Mouse (Mus musculus): Measurements from ENCODE around the gene Hephl1.

DNA sequence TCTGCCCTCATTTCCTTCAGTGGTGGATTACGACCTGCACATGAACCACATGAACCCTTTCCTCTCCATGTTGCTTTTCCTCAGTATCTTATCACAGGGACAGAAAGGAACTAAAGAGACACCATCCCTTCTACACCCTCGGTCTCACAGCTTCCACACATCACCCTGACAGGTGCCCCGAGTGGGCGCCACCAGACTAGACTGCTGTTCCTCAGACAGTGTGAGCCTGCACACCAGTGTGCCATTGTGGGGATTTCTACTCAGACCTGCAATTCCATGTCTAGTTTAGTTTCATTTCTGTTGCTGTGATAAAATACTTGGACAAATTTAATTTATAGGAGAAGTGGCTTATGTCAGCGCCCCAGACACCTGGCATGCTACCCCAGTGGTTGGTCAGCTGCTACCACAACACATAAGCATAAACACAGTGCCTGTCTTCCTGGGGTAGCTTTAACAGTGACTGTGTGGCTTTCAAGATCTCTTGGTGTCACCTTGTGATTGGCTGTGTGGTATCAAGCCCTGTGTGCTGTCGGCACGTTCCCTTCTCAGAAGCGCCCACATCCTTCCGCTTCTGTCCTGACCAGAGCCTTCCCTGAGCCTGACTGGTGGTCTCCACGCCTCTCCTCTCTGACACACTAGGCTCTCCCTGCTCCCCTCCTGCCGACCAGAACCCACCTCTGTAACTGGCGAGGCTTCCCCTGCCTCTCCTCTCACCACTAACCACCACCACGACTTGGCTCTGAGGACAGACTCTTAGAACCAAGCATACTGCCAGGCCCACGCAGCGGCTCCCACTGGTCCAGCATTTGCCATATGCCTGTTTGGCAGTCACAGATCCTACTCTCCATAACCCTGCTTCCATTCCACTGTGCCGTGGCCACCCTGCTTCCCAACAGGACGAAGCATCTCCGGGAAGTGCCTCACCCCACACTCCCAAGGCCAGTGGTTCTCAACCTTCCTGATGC lies 93.8 kb downstream of the Hephl1 start:
- TF ChIP-seq CTCF (IDR thresholded peaks at IDR 0.05) = no peak
- TF ChIP-seq EP300 (IDR thresholded peaks at IDR 0.05) = no peak

All from lung, postnatal 0 days (tissue).